Mouse (Mus musculus): ENCODE measurements around the gene Wipf1. TPM values are rescaled to one million over a fixed set of nuclear protein-coding genes. Genes with fewer than 3 reads are reported as not detected.

The Wipf1 gene
- total RNA-seq, 2 experiments from 2014 or later: 8.2 to 8.5 TPM

DNA sequence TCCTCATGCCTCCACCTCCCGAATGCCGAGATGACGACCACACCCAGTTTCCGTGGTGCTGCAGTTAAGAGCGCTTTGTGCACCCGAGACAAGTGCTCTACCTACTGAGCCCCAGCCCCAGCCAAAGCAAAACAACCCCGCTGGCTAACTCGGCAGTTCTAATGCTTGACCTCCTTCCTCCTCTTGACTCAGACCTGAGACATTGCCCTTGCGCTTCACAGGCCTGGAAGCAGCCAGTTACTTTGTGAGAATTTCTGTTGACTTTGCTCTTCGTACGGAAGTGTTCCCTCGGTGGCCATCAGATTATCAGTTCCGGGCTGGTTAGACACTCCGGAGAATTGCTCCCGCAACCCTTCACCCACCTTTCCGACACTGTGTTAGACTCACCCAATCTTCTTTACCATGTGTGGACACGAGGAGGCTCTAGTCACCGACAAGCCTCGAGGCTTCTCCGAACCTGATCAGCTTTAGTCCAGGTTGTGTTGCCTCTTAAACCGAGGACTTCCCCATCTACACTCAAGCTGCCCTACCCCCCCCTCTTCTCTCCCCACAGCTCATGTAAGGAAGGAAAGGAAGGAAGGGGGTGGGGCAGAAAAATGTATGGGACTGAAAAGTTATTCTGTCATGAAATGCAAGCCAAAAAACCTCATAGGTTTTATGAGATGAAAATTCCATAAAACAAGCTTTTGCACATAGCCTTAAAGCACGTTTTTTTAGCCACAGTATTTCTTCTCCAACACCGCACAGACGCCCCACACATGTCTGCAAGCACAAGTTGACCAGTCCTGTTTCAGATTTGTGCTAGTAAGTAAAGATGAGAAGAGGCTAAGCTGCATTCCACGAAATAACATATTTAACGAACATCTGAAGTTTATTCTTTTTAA is 44.1 kb downstream of the Wipf1 start:
- DNase-seq (ENCODE audit: low spot score in 2 of 2): no peak
- intact Hi-C loops (cut with DNase I): no loop called here

DNA sequence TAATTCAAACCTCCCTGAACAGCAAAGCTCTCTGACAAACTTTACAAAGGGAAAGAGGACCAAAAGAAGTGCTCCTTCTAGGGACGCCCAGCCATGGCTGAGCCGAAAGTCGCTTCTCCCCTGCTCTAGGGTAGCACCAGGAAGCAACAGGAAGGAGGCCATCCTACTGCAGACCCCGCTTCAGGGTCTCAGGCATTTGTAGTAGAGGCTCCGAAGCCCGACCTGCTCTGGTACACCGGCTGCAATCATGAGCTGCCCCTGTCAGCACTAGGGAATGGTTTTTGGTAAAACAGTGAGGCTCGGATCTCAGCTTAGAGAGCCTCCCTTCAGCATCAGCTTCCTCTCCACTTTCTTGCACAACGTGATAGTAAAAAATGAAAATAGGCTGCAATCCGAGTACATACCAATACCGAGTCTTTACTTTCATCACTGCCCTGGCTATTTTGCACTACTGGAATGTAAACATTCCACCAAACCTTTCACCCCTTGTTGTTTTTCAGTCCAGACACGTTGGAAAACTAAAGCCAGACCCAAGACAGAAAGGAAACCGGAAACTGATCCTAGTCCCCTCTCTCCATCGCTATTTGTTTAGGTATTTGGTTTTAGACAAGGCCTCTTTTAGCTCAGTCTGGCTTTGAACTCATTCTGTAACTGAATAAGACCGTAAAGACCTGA is 44.8 kb downstream of the Wipf1 start:
- intact Hi-C loops (cut with DNase I): no loop called here
- DNase-seq (ENCODE audit: low spot score in 2 of 2): no peak

DNA sequence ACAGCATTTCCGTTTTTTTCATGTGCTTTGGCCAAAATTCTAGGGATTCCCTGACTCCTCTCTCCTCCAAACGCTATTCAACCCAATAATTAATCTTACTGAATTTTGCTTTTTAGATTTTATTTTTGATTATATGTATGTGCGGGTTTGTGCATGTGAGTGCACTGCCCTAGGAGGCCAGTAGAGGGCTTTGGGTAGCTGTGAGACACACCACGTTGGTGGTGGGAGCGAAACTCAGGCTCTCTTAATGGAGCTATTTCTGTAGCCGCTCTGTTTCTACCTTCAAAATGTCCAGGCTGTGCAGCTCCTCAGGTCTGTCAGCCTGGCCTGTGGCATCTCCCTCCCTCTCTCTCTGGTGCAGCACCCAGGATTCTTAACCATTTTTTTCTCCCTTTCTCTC is 50.7 kb downstream of the Wipf1 start:
- intact Hi-C loops (cut with DNase I): no loop called here
- no peak for DNase-seq (ENCODE audit: low spot score in 2 of 2)

DNA sequence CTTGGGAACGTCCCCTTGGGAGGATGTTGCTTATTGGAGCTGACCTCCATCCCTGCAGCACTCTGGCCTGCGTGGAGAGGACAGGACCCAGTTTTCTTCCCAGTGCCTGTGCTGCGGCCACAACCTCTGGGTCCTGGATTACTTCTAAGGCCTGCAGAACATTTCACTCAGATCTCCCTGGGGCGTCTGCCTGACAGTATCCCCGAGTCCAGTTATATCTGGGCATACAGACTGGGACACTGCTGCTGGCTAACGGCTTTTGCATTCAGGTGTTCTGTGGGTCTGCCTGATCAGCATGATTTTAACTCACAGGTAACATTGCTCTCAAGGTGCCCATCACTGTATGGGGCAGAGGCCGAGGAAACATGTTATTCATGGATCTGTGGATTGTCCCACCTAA is 52.0 kb downstream of the Wipf1 start:
- no peak for DNase-seq (ENCODE audit: low spot score in 2 of 2)
- intact Hi-C loops (cut with DNase I): no loop called here

DNA sequence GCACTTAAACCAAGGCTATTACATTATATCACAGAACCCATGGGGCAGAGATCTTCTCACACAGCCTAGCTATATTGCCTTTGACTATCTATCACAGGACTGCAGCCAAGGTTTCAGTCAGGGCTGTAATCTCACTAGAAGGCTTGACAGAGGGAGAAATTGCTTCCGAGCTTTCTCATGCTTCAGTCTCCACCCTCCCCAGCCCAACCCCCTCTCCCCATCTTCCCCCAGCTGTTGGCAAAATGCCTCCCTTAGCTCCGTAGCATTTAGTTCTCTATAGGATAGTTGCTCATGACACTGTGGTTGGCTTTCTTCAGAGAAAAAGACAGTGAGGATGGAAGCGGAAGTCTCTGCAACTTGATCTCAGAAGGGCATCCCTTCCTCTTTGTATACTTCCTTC is 54.0 kb downstream of the Wipf1 start:
- intact Hi-C loops (cut with DNase I): no loop called here
- no peak for DNase-seq (ENCODE audit: low spot score in 2 of 2)

DNA sequence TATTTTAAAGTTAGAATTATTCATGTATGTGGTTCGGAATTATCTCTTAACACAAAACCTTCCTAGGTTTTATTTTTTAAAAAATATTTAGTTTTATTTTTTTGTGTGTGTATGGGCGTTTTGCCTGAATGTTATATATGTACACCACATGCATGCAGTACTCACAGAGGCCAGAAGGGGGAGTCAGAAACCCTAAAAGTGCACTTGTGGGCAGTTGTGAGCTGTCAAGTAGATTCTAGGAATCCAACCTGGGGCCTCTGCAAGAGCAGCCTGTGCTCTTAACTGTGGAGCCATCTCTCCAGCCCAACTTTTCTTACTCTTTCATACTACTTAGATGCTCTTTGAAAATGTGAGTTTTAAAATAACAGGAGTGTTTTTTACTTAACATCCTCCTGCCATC is 57.4 kb downstream of the Wipf1 start:
- intact Hi-C loops (cut with DNase I): no loop called here
- no peak for DNase-seq (ENCODE audit: low spot score in 2 of 2)

DNA sequence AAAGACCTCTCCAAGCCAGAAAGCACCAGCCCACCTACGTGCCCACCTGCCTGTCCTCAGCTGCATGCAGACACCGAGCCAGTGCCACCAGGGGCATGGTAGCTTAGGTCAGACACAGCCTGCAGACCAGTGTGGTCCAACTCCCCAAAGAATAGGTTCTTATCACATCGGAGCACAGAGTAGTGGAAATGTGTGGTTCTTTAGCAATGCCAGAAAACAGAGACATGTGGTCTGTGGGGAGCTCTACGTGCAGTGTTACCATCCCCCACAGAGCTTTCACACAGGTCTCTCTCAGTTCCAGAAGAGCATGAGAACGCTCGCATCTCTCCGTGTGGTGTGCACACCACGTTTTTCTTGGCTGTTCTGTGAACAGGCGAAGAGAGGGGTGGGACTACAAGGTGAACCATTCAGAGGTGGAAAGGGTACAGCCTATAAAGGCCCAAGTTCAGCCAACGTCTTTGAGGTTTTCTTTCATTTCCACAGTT is 59.3 kb downstream of the Wipf1 start:
- intact Hi-C loops (cut with DNase I): no loop called here
- no peak for DNase-seq (ENCODE audit: low spot score in 2 of 2)

DNA sequence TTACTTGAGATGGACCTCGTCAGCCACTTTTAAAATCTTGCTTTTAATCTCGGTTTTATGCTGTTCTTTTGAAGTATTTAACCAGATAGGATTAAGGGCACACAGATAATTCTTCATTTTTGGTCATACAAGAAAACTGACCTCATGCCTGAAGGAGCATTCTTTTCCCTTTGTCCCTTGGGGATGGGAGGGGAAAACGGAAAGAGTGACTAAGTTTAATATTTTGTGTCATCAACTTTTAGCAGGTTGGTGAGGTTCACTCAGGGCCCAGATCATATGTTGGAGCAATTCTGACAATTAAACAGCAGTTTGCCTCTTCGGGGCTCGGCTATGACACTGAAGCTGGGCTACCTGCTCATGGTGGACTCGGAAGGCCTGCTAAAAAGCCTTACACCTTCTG is 60.0 kb downstream of the Wipf1 start:
- DNase-seq (ENCODE audit: low spot score in 2 of 2): no peak

DNA sequence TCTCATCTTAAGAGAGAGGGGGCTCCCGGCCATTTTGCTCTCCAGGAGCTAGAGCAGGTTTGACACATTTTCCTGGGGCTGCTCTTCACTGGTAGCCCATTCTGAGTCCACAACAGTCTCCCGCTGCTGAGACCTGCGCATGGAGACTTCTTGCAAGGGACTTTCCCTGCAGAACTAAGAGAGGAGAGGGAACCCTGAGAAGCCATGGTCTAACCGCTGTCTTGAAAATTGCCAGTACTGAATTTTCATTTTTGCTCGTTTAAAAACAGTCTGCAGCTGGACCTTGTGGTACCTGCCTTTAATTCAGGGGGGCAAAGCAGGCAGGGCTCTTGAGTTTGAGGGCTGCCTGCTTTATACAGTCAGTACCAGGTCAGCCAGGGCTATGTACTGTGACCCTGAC is 60.5 kb downstream of the Wipf1 start:
- no peak for DNase-seq (ENCODE audit: low spot score in 2 of 2)

More for the DNA sequence above, 60.0 kb downstream of the Wipf1 start:
- intact Hi-C loops (cut with DNase I): no loop called here

DNA sequence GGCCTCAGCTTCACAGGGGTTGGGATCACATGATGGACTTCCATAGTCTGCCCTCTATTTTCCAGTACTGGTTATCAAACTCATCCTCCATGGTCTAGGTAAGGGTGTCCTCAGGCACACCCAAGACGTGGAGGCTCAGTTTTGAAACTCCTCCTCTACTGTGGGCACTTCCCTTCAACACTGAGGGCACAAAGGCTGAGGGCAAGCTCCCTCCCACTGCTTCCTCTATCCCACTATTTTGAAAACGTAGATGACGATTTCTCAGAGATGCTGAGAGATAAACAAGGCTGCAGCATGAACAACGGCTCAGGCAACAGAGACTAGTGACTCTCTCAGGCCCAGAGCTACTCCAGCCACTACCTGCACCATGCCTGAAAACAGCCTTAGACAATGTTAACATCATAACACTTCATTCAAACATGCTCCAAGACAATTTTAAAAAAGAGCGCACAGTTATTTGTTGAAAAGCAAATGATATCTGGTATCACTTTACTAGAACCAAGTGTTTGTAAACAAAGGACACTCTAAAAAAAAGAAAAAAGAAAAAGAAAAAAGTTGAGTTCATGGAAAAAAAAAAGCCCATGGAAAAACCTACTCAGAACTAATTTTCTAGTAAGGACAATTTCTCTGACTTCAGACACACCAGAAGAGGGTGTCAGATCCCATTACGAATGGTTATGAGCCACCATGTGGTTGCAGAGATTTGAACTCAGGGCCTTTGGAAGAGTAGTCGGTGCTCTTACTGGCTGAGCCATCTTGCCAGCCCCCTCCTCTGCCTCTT is 62.3 kb downstream of the Wipf1 start:
- no peak for DNase-seq (ENCODE audit: low spot score in 2 of 2)
- intact Hi-C loops (cut with DNase I): no loop called here

More for the DNA sequence above, 60.5 kb downstream of the Wipf1 start:
- intact Hi-C loops (cut with DNase I): no loop called here

DNA sequence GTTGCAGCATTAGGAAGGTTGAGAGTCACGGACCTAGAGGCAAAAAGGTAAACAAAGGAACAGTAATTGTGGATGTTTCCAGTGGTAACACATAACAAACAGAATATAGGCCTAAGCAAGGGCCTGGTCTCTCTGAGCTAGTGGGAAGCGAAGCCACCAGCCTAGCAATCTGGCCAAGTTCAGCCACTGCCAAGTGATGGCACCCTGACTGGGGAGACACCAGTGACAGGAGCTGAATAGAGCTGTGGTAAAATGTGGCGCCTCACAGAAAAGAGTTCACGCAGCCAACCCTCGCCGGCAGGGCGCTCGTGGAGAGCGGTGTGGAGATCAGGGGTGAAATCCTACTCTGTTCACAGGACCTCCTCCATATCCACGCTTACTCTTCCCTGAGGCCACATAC is 63.1 kb downstream of the Wipf1 start:
- intact Hi-C loops (cut with DNase I): no loop called here
- DNase-seq (ENCODE audit: low spot score in 2 of 2): no peak

DNA sequence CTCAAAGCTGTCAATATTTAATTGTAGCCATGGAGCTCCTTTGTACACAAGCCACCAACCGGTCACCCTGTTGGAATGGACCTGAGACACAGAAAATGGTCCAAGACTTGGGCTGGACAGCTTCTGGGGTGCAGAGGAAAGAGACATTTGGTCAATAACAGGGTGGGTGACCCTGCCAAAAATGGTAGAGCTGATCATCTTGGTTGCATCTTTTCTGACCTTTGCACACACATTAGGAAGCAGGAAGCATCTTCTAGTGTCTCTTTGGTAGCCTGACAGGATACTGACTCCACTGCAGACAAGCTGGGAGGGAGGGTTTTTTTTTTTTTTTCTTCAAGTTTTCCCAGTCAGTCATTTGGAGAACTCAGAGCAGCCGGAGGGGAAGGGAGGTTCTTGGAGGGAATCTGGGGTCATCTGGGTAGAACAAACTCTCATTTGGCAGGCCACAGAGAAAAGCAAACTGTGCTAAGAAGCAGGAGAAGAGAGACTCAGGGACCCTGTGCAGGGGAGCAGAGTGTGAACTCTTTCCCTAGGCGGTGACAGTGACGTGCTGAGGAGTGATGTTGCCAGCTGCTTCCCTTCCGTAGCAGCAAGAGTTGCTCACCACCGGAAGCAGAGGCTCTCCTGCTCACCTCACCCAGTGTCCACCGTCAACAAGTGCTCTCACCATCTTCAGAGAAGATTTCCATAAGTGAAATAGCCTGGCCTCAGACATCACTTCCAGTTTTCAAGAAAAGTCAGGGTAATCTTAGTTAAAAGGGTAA is 65.9 kb downstream of the Wipf1 start:
- no peak for DNase-seq (ENCODE audit: low spot score in 2 of 2)
- intact Hi-C loops (cut with DNase I): no loop called here

DNA sequence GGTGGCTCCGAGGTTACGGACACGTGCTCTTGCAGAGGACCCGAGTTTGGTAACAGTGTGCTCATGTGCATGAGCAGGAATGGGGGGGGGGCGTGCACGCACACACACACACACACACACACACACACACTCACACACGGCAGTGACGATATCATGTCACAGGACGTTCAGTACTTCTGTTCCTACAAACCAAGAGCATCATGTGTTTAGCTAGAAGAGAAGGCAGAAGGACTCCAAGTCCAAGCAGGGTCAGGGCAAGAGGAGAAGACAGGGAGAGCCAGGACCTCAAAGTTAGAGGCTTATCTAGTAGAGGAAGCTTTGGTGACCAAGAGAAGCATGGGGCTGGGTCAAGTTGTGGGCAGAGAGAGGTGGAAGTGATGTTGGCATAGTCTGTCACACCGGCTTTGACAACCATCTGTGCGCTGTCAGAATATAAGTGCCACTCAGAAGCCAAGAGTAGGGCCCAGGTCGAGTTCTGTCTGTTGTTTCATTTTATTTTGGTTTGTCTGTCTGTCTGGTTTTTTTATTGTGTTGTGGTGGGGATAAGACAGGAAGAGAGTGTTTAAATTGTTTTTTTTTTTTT is 66.7 kb downstream of the Wipf1 start:
- intact Hi-C loops (cut with DNase I): no loop called here
- no peak for DNase-seq (ENCODE audit: low spot score in 2 of 2)

DNA sequence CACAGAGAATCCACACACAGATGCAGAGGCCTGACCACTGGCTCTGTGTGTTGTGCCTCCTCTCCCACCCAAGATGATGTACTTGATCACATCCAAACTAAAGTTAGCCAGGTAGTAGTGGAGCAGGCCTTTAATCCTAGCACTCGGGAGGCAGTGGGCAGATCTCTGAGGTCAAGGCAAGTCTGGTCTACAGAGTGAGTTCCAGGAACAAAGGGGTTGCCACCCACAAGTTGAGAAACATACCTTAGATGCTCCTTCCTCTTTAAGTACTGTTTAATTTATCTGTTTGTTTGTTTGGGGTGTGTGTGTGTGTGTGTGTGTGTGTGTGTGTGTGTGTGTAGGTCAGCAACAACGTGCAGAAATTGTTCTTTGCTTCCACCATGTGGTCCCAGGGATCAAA is 67.3 kb downstream of the Wipf1 start:
- intact Hi-C loops (cut with DNase I): no loop called here
- DNase-seq (ENCODE audit: low spot score in 2 of 2): no peak

DNA sequence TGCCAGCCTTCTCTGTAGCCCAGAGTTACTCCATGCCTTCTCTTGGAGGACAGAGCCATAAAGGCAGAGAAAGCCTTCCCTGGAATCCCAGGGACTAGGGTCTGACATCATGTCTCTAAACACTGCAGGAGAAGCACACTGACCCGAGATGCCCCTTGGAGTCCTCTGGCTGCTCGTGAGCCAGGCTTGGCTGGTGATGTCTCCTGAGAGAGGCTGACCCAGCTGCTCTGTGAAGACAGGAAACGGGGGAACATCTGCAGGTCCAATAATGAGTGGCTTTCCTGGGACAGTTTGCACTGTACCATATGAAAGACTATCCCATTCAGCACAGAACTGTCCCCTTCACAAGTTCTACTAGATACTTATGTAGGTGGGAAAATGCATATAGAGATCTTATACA is 69.4 kb downstream of the Wipf1 start:
- DNase-seq (ENCODE audit: low spot score in 2 of 2): no peak
- intact Hi-C loops (cut with DNase I): no loop called here

DNA sequence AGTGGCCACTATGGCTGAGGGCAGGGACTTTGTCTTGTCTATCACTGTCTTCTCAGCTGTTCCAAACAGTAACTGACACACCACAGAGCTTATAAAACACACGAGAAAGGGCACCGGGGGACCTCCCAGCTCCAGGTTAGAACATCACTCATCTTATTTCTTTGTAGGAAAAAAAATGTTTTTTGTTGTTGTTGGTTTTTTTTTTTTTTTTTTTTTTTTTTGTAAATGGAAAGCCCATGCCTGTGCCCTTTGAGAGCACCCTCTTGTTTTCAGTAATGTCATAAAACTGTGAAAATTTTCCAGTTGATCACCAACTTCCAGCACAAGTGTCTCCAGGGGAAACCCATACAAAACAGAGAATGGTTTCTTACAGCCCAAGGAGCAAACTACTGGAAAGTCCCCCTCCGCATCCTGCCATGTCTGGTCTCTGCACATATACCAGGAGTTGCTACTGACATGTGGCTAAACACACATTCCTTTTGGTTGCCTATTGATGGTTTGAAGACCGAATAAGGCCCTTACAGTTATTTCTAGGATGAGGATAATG is 69.9 kb downstream of the Wipf1 start:
- no peak for DNase-seq (ENCODE audit: low spot score in 2 of 2)
- intact Hi-C loops (cut with DNase I): no loop called here

DNA sequence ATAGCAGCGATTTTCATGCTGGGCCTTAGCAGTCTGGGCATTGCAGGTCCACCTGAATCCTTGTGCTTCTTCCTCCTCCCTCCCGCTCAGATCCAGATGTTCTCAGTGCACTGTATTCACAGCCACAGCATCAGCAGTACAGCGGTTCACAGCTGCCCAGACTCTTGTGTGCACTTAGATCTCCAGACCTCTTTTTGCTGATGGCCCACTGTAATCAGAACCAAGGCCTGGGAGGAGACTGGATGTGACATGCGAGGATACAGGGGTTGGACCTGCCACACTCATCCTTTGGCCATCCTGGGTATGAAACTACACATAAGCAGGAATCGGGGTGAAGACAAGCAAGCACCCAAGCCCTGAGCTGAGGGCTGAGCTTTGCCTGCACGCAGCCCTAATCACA is 72.6 kb downstream of the Wipf1 start:
- intact Hi-C loops (cut with DNase I): no loop called here

DNA sequence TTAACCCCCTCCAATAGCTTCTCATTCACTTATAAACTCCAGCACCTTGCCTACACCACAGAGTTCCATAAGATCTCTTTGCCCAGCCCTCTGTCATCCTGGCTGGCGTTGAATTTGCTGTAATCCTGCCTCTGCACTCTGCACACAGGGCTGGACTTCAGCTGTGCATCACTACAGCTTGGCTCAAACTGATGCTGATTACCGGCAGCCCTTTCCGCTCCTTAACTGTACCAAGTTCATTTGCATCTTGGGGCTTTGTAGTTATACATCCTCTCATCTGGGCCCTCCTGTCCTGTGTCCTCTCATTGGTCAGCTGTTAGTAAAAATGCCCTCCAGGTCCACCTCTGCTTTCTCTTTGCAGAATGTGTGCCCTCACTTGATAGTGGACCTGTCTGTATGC is 73.4 kb downstream of the Wipf1 start:
- intact Hi-C loops (cut with DNase I): no loop called here
- no peak for DNase-seq (ENCODE audit: low spot score in 2 of 2)

More for the DNA sequence above, 72.6 kb downstream of the Wipf1 start:
- DNase-seq (ENCODE audit: low spot score in 2 of 2): no peak

DNA sequence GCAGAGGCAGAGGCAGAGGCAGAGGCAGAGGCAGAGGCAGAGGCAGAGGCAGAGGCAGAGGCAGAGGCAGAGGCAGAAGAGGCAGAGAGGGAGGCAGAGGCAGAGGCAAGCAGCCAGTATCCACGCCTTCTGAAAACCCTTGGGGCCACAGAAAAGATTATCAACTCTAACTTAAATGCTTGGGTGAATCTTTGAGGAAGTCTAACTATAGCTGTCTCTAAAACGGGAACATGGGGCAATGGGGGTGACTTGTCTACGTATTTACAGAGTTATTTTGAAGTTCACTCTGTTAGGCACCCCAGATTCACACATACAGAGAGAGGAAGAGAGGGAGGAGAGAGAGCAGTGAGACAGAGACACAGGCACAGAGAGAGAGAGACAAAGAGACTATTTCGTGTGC is 74.0 kb downstream of the Wipf1 start:
- no peak for DNase-seq (ENCODE audit: low spot score in 2 of 2)
- intact Hi-C loops (cut with DNase I): no loop called here
